Mouse (Mus musculus) retina, postnatal 7 days (tissue): ENCODE measurements at regions not wholly inside any gene's neighbourhood (a gene's known extent, or its start where the extent isn't known, plus 50 kb on each side); places are given as distances from the start of the nearest gene placed in this dataset.

Experiments used
- DNase-seq: peaks from one replicate; pipeline ENCODE4 v3.0.0-alpha.2; 2012; ENCODE audit warnings: low read depth, low spot score

DNA sequence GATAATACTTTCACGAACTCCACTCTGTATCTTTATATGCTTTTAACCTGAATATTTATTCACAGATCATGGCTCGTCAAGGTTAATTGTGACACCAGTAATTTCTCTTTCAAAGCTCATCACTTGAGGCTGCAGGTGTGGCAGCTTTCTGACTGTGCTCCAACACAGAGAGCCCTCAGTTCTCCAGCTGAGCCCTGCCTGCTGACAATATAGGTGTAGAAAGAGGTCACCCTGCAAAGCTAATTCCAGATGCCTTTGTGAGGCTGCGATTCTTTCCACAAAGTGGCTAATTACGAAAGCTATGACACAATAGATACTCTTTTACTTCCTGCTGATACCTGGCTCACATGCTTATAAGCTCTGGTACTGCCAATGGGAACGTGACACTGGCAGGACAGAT is 64.0 kb downstream of the Slitrk5 start:
- DNase-seq = no peak

DNA sequence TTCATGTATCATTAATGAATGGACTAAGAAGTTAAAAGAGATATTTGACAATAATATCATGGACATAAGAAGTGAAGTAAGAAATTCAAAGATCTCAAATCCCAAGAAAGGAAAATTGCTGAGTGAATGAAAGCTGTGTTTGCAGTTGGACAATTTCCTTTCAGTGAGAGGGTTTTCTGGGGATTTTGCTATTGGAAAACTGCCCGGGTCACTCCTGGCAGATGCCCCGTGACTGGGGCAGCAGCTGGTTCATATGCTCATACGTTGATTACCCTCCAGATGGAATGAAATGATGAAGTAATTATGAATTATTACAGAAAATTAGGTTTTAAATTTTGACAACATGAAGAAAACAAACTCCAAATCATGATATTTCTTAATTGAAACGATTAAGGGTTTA is 88.7 kb downstream of the Slitrk5 start:
- DNase-seq = peak; percentile 9

DNA sequence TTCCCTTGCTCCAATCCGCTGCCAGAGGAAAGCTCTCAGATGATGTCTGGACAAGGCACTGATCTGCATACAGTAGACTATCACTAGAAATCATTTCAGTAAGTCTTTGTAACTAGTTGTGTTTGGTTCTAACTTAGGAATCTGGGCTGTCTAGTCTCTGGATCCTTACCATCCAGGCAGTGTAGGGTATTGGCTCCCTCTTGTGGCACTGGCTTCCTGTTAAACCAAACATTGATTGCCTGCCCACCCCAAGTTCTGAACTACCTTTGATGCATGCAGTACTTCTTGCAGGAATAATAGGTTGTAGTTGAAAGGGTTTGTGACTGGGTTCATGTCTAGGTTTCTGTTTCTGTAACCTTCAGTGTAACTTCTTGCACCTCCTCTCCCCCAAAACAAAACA is 103.3 kb downstream of the Slitrk5 start:
- no peak for DNase-seq

DNA sequence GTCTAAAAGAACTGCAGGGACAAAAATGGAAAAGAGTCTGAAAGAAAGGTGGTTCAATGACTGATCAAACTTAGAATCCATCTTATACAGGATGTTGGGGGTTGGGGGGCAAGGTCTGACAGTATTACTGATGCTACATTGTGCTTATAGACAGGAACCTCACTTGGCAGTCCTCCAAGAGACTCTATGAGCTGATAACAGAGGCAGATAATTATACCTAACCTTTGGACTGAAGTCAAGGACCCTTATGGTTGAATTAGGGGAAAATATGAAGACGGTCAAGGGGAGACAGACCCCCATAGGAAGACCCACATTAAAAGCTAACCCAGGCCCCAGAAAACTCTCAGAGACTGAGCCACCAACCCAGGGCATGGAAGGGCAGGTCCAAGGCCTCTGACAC is 133.1 kb downstream of the Slitrk5 start:
- no peak for DNase-seq

DNA sequence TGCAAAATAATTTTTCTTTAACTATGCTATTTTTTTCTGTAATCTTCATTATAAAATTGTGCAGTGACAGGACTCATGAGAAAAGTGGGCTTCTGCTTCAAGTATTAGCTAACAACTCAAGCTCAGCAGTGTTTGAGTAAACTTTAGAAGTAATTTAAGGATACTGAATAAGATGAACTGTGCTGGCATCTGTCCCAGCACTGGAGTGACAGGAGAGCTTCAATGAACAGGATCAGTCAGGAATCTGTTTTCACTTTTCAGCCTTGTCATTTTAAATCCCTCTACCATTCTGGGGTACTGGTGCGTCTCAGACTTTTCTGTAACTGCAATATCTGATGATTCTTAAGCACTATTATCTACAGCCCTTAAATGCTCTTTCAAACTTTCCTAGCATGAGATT is 135.0 kb downstream of the Slitrk5 start:
- no peak for DNase-seq

DNA sequence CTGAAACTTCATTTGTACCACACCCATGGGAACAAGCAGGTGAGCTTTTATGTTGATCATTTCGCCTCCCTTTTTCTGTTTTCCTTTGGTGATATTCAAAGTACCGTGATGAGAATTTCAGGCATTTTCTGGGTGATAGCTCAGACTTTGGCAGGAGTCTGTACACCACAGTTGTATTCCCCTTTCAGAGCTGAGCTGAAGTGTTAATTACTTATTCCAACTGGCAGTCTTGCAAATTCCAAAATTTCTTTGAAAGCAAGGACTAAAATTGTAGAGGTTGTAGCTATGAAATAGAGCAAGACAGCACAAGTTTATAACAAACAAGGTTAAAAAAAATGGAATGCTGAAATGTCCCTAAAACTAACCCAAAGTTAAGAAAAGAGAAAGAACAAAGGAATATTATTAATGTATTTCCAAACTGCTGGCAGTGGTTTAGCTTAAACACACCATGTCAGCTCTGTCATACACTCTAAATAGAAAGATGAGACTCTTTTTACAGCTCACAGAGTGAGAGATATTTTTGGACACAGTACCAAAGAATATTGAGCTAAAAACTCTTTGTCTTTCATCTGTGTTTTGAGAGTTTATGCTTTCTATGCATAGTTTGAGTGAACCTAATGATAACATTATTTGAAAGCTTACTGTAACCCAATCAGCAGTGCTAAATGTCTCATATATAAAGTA is 147.3 kb downstream of the Slitrk5 start:
- no peak for DNase-seq
